Mouse (Mus musculus) layer of hippocampus, adult 9-11 months (tissue): Measurements from ENCODE around the gene Olfr92.
"Not testable (repeated sequence)": the region's sequence is repeated elsewhere in the genome, so short reads cannot be mapped to it uniquely, and the experiment has no call there.

Source experiments
- DNase-seq: peaks from one replicate; pipeline ENCODE4 v3.0.0; 2022

The Olfr92 gene

DNA sequence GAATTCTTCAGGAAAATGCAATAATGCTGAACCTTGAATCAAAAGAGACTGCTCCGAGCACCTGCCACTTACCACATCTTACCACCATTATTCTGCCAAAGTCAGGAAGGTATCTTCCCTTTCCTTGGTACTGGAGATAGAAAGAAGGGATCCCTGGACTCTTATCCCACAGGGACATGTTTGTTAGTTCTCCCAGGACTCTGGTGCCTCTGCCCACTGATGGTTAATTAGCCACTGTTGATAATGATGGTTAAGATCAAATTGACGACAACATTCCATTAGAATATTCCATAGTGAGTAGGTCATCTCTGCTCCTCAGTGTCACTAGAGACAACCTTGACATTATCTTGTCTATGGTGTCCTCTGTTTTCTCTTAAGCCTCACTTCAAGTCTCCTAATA, at the start of gene Olfr92:
Gene Olfr92 (minus strand): TSS at position 101 of the 400 bp plus-strand sequence.
- DNase-seq = no peak

DNA sequence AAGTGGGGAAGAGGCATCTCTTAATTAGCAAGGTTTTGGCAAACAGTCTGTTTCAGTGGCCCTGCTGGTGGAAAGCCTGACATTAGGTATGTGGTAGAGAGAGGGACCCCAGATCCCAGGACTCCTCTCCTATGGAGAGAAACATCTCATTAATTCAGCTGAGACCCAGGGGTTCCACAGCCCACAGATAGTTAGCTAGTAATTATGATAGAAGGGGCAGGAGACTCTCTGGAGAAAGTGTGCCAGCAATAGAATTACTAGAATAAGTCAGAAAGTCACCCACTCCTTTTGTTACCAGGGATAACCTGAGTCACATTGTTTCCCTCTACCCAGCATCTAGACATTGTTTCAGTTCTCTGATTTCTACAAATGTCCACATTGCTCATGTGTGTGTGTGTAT, 41.5 kb upstream of the Olfr92 start, which contains the start of gene Olfr93:
Gene Olfr93 (minus strand): TSS at position 101 of the 400 bp plus-strand sequence.
- no peak for DNase-seq

DNA sequence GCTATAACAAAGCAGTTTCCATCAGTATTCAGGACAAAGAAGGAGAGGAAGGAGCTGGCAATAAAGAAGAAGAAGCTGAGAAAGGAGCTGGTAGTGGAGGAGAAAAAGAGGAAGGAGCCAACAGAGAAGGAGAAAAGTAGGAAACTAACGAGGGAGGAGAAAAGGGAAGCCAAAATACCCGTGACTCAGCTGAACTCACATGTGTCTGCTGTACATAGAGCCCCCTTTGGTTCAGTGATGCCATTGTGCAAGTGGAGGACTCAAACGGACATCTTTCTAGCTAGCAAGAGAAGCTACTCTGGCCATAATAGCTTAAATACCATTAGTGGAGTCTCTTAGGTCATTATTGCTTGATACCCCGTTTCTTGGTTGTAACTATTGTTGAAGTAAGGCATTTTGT, 11.5 kb upstream of the Olfr92 start:
- not testable (repeated sequence) for DNase-seq

DNA sequence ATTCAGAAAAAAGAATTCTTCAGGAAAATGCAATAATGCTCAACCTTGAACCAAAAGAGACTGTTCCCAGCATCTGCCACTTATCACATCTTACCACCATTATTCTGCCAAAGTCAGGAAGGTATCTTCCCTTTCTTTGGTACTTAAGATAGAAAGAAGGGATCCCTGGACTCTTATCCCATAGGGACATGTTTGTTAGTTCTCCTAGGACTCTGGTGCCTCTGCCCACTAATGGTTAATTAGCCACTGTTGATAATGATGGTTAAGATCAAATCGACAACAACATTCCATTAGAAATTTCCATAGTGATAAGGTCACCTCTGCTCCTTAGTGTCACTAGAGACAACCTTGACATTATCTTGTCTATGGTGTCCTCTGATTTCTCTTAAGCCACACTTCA, 21.7 kb downstream of the Olfr92 start, which contains the start of gene Olfr91:
Gene Olfr91 (minus strand): TSS at position 101 of the 400 bp plus-strand sequence.
- no peak for DNase-seq

DNA sequence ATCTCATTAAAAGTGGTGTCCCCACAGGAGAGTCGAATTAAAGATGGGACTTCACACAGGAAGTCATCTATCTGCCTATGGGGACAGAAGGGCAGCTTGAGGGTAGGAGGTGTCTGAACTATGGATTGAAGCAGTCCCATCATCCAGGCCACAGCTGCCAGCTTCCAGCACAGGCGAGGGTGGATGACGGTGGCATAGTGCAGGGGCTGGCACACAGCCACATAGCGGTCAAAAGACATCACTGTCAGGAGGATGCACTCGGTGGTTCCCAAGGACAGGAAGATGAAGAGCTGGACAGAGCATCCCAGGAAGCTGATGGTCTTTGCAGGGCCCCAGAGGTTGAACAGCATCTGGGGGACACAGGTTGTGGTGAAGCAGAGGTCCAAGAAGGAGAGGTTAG, 26.6 kb downstream of the Olfr92 start:
- no peak for DNase-seq

DNA sequence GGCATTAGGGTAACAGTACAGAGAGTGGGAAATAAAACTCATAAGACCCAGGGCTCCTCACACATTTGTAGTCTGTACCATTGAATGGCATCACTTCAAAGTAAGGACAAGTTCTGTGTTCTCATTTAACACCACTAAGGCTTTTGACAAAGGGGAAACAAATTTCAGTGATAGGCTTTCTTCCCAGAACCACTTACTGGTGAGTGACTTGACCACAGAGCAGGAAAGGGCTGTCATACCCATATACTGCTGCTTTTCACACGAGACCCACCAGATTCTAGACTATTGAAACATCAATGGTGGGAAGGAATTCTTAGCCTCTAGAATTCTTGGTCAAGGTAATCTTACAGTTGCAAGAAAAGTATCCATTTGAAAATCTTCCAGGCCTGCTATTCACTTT, 27.7 kb downstream of the Olfr92 start:
- no peak for DNase-seq

DNA sequence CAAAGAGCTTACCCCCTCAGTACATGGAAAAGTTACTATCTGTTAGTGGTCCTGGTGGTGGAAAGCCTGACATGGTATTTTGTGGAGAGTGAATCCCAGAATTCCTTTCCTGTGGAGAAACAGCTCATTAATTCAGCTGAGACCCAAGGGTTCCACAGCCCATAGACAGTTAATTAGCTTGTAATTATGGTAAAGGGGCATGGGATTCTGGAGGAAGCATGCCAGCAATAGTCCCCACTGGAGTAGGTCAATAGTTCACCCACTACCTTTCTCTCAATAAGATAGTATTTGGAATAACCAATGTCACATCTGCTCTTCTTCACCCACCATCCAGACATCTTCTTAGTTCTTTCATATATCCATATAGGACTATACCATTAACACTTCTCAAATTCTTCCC, 31.5 kb downstream of the Olfr92 start, which contains the start of gene Olfr90:
Gene Olfr90 (minus strand): TSS at position 101 of the 400 bp plus-strand sequence.
- no peak for DNase-seq

DNA sequence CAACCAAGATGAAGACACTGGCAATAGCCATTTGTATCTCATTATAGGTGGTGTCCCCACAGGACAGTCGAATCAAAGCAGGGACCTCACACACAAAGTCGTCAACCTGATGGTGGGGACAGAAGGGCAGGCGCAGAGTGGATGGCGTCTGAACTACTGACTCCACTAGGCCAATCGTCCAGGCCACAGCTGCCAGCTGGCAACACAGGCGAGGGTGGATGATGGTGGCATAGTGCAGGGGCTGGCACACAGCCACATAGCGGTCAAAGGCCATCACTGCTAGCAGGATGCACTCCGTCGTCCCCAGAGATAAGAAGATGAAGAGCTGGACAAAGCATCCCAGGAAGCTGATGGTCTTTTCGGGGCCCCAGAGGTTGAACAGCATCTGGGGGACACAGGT, 34.3 kb downstream of the Olfr92 start:
- DNase-seq = no peak

DNA sequence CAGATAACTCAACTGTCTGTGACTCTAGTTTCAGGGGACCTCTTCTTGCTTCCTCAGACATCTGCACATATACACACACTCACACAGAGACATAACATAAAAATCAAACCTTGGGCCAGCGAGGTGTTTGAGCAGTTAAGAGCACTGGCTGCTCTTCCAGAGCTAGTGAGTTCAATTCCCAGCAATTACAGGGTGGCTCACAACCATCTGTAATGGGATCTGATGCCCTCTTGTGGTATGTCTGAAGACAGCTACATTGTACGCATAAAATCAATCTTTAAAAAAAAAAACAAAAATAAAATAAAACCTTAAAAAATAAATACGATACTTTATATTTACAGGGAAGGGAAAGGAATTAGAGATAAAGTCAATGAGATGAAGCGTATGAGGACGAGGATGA, 35.3 kb downstream of the Olfr92 start:
- DNase-seq = no peak

DNA sequence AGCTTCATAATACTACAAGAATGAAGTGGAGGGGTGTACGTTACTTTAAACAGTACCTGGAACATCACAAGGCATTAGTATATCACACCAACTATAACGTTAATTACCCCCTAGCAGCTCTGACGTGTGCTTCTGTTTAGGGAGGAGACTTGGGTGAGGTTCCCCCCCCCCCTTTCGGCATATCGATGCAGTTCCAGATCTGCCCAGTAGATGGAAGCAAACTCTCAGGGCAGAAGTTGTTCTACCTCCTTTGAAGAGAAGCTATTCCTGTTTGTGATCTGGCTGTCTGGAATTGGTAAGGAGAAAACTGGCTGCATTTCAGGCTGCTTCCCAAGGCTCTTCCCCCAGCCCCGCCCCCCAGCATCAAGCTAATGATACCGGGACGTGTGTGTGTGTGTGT, 36.6 kb downstream of the Olfr92 start:
- no peak for DNase-seq

DNA sequence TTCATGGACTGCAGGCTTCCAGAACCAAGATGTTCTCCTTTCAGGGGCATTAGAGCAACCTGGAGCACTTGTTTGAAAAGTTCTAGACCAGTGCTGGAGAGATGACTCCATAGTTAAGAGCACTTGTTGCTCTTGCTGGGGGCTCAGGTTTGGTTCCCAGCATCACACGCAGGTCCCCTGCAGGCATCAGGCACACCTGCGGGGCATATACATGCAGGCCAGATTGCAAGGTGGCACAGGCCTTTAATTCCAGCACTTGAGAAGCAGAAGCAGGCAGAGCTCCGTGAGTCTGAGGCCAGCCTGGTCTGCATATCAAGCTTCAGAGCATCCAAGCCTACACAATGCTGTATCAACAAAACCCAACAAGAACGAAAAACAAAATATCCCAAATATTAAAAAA, 38.2 kb downstream of the Olfr92 start:
- DNase-seq = no peak

DNA sequence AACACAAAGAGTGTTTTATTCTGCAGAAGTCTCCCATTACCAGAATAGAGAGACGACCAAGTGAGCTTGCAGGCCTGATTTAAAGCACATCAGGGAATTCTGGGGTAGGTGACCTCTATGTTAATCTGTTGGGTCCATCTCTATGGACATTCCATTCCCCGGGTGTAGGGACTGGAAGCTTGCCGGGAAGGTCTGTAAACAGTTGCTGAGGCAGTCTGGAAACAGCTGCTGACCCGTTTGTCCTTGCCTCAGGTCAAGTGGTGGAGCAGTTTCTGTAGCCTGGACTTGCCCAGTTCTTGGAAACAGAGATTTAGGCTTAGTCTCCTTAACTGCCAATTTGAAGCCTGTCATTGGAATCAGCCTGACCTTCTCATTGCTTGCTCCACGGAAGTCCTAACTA, 39.8 kb downstream of the Olfr92 start:
- DNase-seq = no peak

DNA sequence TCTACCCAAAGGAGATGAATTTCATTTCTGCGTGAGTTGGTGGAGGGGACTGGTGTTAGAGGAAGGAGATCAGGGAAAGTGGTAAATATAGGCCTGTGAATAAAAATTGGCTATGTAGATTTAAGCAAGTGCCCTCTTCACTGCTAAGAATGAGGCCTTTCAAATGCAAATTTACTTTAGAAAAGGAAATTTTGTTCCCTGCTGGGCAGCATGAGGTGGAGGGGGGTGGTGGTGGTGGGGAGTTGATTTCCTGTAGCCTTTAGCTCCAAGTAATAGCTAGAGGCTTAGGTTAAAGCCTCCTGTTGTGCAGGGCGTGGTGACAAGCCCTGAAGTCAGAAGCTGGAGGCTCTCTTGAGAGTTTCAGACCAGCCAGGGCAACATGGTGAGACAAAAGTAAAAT, 40.9 kb downstream of the Olfr92 start:
- no peak for DNase-seq

DNA sequence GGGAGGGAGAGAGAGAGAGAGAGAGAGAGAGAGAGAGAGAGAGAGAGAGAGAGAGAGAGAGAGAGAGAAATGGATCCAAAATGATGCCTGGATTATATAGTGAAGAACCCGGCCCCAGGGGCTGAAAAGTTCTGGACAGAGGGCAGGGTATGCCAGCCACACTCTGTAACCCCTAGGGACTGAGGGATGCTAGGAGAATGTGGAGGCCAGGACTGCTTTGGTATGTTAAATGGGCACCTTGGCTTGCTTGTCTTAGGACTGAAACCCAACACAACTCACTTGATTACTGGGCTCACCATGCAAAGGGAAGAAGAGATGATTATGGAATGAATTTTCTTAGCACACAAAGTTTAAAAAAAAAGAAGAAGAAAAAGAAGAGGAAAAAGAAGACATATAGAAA, 41.7 kb downstream of the Olfr92 start:
- no peak for DNase-seq

DNA sequence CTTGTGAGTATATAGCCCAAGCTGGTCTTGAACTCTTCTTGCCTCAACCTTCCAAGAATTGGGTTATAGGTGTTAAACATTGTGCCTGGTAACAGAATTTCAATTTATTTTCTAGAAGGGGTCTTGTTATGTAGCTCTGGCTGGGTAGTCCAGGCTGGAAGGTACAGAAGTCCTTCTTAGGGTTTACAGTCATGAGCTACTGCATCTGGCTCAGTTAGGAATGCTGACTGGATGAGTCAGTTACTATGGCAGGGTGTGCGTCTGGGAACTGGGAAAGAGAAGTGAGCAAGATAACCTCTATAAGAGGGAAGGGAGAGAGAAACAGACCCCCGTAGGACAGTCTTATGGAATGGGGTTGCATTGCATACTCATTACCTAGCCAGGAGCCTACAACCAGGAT, 44.1 kb downstream of the Olfr92 start:
- DNase-seq = no peak

DNA sequence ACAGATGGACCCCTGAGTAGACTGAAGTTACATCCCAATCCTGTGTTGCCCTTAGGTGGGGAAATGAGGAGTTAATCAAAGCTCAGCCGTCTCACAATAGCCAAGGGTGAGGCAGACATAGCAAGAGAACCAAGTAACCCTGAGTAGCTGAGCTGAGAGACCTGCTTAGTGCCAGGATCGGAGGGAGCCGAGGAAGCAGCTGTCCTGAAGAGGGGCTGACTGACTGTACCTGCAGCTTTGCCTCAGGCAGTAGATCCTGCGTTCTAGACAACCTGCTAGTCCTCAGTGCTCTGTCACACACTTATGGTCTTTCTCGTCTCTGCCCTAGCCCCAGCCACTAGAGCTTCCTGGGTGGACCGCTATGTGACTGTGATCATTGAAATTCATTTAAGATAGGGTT, 44.7 kb downstream of the Olfr92 start:
- no peak for DNase-seq

DNA sequence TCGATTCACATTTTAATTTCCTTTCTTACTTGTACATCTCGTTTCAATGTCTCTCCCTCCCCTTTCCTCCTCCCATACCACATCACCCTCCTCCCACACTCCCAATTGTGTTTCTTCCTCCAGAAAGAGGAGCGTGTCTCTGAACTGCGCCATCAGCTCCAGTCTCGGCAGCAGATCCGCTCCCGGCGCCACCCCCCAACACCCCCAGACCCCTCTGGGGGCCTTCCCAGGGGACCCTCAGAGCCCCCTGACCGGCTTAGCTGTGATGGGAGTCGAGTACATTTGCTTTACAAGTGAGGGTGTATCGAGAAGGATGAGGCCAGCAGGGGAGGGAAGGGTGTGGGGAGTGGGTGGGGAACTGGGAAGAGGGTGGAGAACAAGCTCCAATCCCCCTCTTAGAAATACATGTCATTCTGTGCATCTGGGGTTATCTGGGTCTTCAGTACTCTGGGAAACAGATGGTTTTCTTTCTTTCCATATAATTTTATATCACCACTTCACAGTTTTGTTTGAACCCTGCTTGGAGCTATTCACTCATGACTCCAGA, 47.1 kb downstream of the Olfr92 start:
- DNase-seq = no peak

DNA sequence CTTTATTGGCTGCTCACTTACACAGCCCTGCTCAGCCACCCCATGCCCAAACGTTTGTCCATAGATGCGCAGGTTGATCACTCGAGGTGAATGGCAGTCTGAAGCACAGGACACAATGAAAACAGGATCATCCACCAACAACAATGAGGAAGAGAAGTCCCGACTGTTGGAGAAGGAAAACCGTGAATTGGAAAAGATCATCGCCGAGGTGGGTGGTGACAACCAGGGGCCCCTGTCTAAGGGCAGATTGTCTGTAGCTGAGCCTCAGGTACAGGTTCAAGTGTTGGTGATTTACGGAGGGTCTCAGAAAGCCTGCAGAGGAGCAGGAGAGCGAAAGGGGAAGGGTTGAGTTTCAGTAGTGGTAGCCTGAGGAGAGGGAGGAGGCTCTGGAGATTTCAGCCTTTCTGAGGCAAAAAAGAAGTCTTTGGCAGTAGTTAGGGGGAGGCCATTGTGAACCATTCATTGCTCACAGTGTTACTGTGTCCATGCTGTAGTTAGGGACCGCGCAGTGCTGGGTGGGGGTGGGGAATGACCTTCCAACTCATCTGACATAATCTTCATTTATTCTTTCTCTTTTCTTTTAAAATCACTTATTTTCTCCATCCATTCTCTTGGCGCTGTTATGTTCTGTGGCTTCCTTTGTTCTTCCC, 47.7 kb downstream of the Olfr92 start:
- DNase-seq = no peak

DNA sequence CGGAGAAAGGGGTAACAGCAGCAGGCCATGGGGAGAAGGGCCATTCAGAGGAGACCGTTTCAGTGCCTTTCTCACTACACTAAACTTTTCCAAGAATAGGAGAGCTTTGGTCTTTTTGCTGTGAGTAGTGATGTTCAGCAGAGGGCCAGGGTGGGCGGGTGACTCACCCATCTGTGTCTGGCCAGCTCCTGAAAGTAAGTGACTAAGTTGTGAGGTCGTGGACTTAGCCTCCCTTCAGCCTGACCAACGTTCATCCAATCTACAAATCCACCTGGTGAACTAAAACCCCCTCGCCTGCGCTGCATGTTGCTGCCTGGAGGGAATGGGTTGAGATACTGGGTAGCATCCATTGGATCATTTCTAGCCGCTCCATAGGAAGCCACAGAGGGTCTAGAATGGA, 49.8 kb downstream of the Olfr92 start:
- DNase-seq = no peak

DNA sequence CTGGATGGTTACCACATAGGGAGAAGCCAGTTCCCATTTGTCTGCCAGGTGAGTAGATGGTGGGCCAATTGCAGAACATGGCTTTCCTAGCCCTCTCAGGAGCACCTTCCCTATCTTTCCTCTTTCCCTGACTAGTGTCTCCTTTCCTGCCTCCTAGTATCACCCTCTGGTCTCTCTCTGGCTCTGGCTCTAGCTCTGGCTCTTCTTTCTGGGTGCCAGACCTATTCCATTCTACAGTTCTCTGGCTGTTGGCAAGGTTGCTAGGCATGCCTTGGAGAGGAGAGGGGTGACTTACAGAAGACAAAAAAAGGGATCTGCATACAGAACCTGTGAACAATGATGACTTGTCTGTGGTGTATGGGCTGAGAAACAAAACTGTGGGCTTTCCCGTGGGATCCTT, 52.0 kb downstream of the Olfr92 start:
- DNase-seq = no peak

DNA sequence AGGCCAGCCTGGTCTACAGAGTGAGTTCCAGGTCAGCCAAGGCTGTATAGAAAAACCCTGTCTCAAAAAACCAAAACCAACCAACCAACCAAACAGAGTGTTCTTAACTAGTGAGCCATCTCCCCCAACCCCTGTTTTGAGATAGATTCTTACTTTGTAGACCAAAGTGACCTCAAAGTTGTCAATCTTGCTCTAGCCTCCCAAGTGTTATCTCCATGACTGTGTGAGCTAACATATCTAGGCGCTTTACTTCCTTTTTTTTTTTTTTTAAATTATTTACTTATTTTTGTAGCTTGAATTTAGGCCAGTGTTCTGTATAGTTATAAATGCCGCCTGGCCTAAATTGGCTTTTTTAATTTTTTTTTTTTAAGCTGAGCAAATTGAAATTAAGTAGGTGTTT, 53.9 kb downstream of the Olfr92 start:
- no peak for DNase-seq

DNA sequence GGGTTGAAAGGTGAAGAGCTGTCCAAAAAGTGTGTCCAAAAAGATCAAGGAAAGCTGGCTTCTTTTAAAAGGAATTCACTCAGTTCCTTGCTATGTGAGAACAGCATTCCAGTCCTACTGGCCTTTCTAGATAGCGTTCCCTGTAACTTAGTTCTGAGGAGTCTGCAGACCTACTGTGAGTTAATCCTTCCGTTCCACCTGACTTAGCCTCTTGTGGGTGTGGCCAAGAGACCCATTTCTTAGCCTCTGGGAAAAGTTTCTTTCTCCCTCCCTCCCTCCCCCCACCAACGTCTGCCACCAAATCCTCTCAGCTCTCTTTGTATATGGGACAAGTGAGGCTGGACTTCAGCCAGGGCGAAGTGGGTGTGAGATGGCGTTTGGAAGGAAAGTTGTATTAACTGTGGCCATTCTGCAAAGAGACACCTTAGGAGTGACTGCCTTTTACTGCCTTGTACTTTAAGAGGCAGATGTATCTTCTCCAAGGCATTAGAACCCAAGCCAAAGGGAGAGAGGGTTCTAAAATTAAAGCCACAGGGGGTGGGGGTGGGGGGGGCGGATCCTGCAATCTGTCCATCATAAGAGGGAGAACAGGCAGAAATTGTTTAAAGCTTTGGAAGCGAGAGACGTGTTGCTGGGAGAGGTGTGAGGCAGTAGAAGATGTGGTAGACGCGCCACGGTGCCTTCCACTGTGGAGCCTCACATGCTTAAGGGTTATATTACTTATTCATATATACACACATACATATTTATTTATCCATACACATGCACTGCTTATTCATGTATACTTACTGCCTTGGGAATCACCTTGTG, 56.0 kb downstream of the Olfr92 start:
- no peak for DNase-seq

DNA sequence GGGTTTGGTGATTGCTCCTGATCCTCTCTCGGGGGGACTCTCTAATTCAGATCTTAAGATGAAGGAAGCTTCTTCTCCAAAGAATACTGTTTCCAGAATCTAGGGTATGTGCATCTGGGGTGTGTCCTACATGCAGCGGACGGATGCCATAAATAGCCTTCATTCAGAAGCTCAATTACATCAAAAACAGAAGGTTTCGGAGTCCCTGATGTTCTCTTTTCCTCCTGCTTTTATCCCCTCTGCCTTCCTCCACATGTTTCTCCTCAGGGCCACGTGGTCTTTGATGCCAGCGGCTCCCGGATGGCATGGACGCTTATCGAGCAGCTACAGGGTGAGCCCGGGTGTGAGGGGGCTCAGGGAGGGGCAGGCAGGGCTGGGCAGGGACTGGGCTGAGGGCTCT, 56.8 kb downstream of the Olfr92 start:
- DNase-seq = no peak

DNA sequence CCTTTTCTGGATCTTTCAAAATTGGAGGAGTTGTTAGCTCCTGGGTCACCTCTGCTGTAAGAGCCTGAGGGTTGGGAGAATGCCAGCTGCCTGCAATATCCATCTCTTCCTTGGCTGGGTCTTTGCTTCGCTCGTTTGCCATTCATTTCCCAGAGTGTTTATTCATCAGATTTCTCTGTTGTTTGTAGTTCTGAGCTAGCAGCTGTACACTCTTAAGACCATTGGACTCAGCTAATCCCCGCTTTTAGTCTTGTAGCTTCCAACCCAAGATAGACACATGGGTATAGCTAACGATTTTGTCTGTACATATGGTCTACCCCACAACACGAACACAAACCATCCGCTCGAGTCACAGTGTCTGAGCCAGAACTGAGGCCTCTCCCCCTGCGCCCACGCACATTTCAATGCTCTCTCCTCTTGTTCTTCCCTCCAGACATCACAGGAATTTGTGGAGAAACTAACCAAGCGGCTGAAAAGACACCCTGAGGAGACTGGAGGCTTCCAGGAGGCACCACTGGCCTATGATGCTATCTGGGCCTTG, 57.7 kb downstream of the Olfr92 start:
- peak; percentile 78 for DNase-seq
